Mouse (Mus musculus): ENCODE measurements at regions not wholly inside any gene's neighbourhood (a gene's known extent, or its start where the extent isn't known, plus 50 kb on each side); places are given as distances from the start of the nearest gene placed in this dataset.

- Histone ChIP-seq H3K27me3 (ENCODE audit: control insufficient read depth in 1 of 2, insufficient read depth in 2 of 2, low read length in 2 of 2) (no peaks in the 10 kb centered on the region), H3K4me3 (ENCODE audit: control insufficient read depth in 1 of 2, insufficient read depth in 1 of 2, low read depth in 2 of 2, low read length in 2 of 2) (peak overlapping the region in 1 of 2 experiments; percentile 5; a peak in 1 of 4 replicates), H3K9me3 (replicated peaks; ENCODE audit: insufficient read depth, low read length) (no peaks in the 10 kb centered on the region), H3K9ac (ENCODE audit: control insufficient read depth, low read depth, low read length, poor library complexity, severe bottlenecking) (no peak overlapping the region), H3K4me1 (ENCODE audit: control insufficient read depth in 1 of 2, insufficient read depth in 2 of 2, low read length in 2 of 2) (peaks cover 0 to 2% of the 10 kb centered on the region in 2 experiments; a peak in 1 of 4 replicates), H3K27ac (ENCODE audit: control insufficient read depth, low read depth, low read length) (no peak overlapping the region), H3K36me3 (ENCODE audit: control insufficient read depth in 1 of 2, insufficient read depth in 2 of 2, low read length in 2 of 2) (no peaks in the 10 kb centered on the region; a peak in 1 of 4 replicates), H3K79me2 (ENCODE audit: control insufficient read depth, insufficient read depth, low read length, poor library complexity) (no peaks in the 10 kb centered on the region)
- peak; percentile 10 for DNase-seq (ENCODE audit: low read depth, low spot score)
- TF ChIP-seq MAX (IDR thresholded peaks at IDR 0.05; ENCODE audit: low read length), result no peak
- no peak for TF ChIP-seq NRF1 (IDR thresholded peaks at IDR 0.05; ENCODE audit: insufficient read depth, low read depth, low read length, poor library complexity, severe bottlenecking)
- TF ChIP-seq BHLHE40 (IDR thresholded peaks at IDR 0.05; ENCODE audit: borderline replicate concordance, low read depth, low read length), result no peak
- TF ChIP-seq CHD2 (IDR thresholded peaks at IDR 0.05; ENCODE audit: low read length), result no peak
- TF ChIP-seq MAFK (IDR thresholded peaks at IDR 0.05; ENCODE audit: borderline replicate concordance, low read depth, low read length), result no peak
- no peak for TF ChIP-seq USF2 (IDR thresholded peaks at IDR 0.05; ENCODE audit: borderline replicate concordance in 1 of 2, insufficient read depth in 1 of 2, low read depth in 1 of 2, low read length in 2 of 2)
- no peak for TF ChIP-seq POLR2A (IDR thresholded peaks at IDR 0.05; ENCODE audit: control insufficient read depth in 1 of 2, insufficient read depth in 1 of 2, low read depth in 1 of 2, low read length in 2 of 2, poor library complexity in 1 of 2)
- no peak for TF ChIP-seq ZKSCAN1 (IDR thresholded peaks at IDR 0.05; ENCODE audit: low read depth, low read length)
- no peak for TF ChIP-seq ELF1 (IDR thresholded peaks at IDR 0.05; ENCODE audit: low read depth, low read length)
- TF ChIP-seq MYB (IDR thresholded peaks at IDR 0.05; ENCODE audit: low read depth, low read length), result no peak
- TF ChIP-seq SIN3A (IDR thresholded peaks at IDR 0.05; ENCODE audit: low read length), result no peak
- TF ChIP-seq TBP (IDR thresholded peaks at IDR 0.05; ENCODE audit: low read depth, low read length), result no peak
- TF ChIP-seq GATA1 (IDR thresholded peaks at IDR 0.05; ENCODE audit: low read depth, low read length), result no peak
Observed at GRCm38 (mm10) chr16:67850201-67850600, 229.5 kb upstream of the Cadm2 start.

GRCm38 (mm10) chr16:67844481-67844880 is 223.8 kb upstream of the Cadm2 start:
- no peak for TF ChIP-seq EP300 (IDR thresholded peaks at IDR 0.05; ENCODE audit: low read depth in 1 of 2, low read length in 2 of 2)
- no peak for TF ChIP-seq ZNF384 (IDR thresholded peaks at IDR 0.05; ENCODE audit: low read depth, low read length)
- no peak for TF ChIP-seq POLR2AphosphoS2 (IDR thresholded peaks at IDR 0.05; ENCODE audit: low read length)
- no peak for TF ChIP-seq HCFC1 (IDR thresholded peaks at IDR 0.05; ENCODE audit: low read depth, low read length)
- no peak for TF ChIP-seq TCF12 (IDR thresholded peaks at IDR 0.05; ENCODE audit: low read depth, low read length)
- no peak for TF ChIP-seq SIN3A (IDR thresholded peaks at IDR 0.05; ENCODE audit: low read length)
- TF ChIP-seq CTCF (IDR thresholded peaks at IDR 0.05 in 2 of 3, conservative IDR thresholded peaks at IDR 0.05 in 1 of 3; ENCODE audit: control insufficient read depth in 1 of 3, insufficient read depth in 1 of 3, low read depth in 2 of 3, low read length in 3 of 3, poor library complexity in 1 of 3, severe bottlenecking in 1 of 3), result no peak
- no peak for TF ChIP-seq USF1 (IDR thresholded peaks at IDR 0.05; ENCODE audit: low read depth, low read length)
- no peak for TF ChIP-seq RAD21 (IDR thresholded peaks at IDR 0.05; ENCODE audit: low read depth, low read length)
- TF ChIP-seq USF2 (IDR thresholded peaks at IDR 0.05; ENCODE audit: borderline replicate concordance in 1 of 2, insufficient read depth in 1 of 2, low read depth in 1 of 2, low read length in 2 of 2), result no peak
- TF ChIP-seq MAFK (IDR thresholded peaks at IDR 0.05; ENCODE audit: borderline replicate concordance, low read depth, low read length), result no peak
- TF ChIP-seq E2F4 (IDR thresholded peaks at IDR 0.05; ENCODE audit: borderline replicate concordance, low read depth, low read length), result no peak
- TF ChIP-seq ELF1 (IDR thresholded peaks at IDR 0.05; ENCODE audit: low read depth, low read length), result no peak

More at GRCm38 (mm10) chr16:67844481-67844880, 223.8 kb upstream of the Cadm2 start:
- no peak for DNase-seq (ENCODE audit: low read depth, low spot score)
- no peak overlapping the region for H3K9ac ChIP-seq (ENCODE audit: control insufficient read depth, low read depth, low read length, poor library complexity, severe bottlenecking)
- no peaks in the 10 kb centered on the region for H3K4me1 ChIP-seq (ENCODE audit: control insufficient read depth in 1 of 2, insufficient read depth in 2 of 2, low read length in 2 of 2)
- no peak overlapping the region for H3K4me3 ChIP-seq (ENCODE audit: control insufficient read depth in 1 of 2, insufficient read depth in 1 of 2, low read depth in 2 of 2, low read length in 2 of 2)
- H3K27ac ChIP-seq (ENCODE audit: control insufficient read depth, low read depth, low read length), result no peak overlapping the region
- H3K36me3 ChIP-seq (ENCODE audit: control insufficient read depth in 1 of 2, insufficient read depth in 2 of 2, low read length in 2 of 2), result no peaks in the 10 kb centered on the region
- no peaks in the 10 kb centered on the region for H3K27me3 ChIP-seq (ENCODE audit: control insufficient read depth in 1 of 2, insufficient read depth in 2 of 2, low read length in 2 of 2)
- no peaks in the 10 kb centered on the region for H3K9me3 ChIP-seq (replicated peaks; ENCODE audit: insufficient read depth, low read length)
- H3K79me2 ChIP-seq (ENCODE audit: control insufficient read depth, insufficient read depth, low read length, poor library complexity), result no peaks in the 10 kb centered on the region

Measured in MEL (cell line).